Mouse (Mus musculus): ENCODE data around the gene Kcnj9.

GRCm38 (mm10) chr1:172307936-172308335 is 21.2 kb downstream of the Kcnj9 start:
- TF ChIP-seq CTCF (IDR thresholded peaks at IDR 0.05) (no peak), POLR2A (IDR thresholded peaks at IDR 0.05; ENCODE audit: insufficient read depth, low read depth, low read length) (no peak)
